Mouse (Mus musculus) midbrain, postnatal 0 days (tissue): ENCODE measurements around the gene Slc2a3. TPM values are rescaled to one million over a fixed set of nuclear protein-coding genes. Genes with fewer than 3 reads are reported as not detected.
"Not testable (repeated sequence)": the region's sequence is repeated elsewhere in the genome, so short reads cannot be mapped to it uniquely, and the experiment has no call there.

Experiments used
- ATAC-seq: fragments of 200-750 bp; cut with Nextera tagmentation; 2 replicates; pipeline ENCODE4 v1.8.0; 2017; ENCODE audit warnings: moderate number of reproducible peaks, mild to moderate bottlenecking, moderate TSS enrichment, moderate library complexity; ENCODE audit not compliant: low FRiP score
- DNase-seq: peaks from one replicate; pipeline ENCODE4 v3.0.0-alpha.2; 2015; ENCODE audit warnings: low spot score
- H3K27ac ChIP-seq: fragments of 300-500 bp; sonication (generic); 2 replicates; pipeline ENCODE4 v1.5.1; 2014; ENCODE audit warnings: low read depth, mild to moderate bottlenecking, low read length, mixed read lengths
- H3K27me3 ChIP-seq: fragments of 300-500 bp; sonication (generic); 2 replicates; pipeline ENCODE4 v1.6.1; 2014; ENCODE audit warnings: low read length, control low read depth, mixed read lengths; ENCODE audit not compliant: insufficient read depth
- H3K36me3 ChIP-seq: fragments of 300-500 bp; sonication (generic); 2 replicates; pipeline ENCODE4 v1.6.1; 2014; ENCODE audit warnings: low read length, control low read depth, mixed read lengths; ENCODE audit not compliant: insufficient read depth
- H3K4me1 ChIP-seq: fragments of 300-500 bp; sonication (generic); 2 replicates; pipeline ENCODE4 v1.6.1; 2014; ENCODE audit warnings: mild to moderate bottlenecking, control low read depth, antibody characterized with exemption, low read length, mixed read lengths; ENCODE audit not compliant: insufficient read depth
- H3K4me2 ChIP-seq: fragments of 300-500 bp; sonication (generic); 2 replicates; pipeline ENCODE4 v1.6.1; 2014; ENCODE audit warnings: low read depth, mild to moderate bottlenecking, low read length, mixed read lengths; ENCODE audit not compliant: poor library complexity, severe bottlenecking
- H3K4me3 ChIP-seq: fragments of 300-500 bp; sonication (generic); 2 replicates; pipeline ENCODE4 v1.5.1; 2014; ENCODE audit warnings: low read depth, mild to moderate bottlenecking, low read length, moderate library complexity
- H3K9ac ChIP-seq: fragments of 300-500 bp; sonication (generic); replicated peaks from 2 replicates; pipeline ENCODE4 v1.6.1; 2014; ENCODE audit warnings: mild to moderate bottlenecking, low read length, moderate library complexity, mixed read lengths; ENCODE audit not compliant: poor library complexity, severe bottlenecking
- H3K9me3 ChIP-seq: fragments of 300-500 bp; sonication (generic); 2 replicates; pipeline ENCODE4 v1.6.1; 2016; ENCODE audit warnings: low read length, control low read depth
- CTCF ChIP-seq: IDR thresholded peaks from 2 replicates; pipeline ENCODE4 v1.5.1; 2016; ENCODE audit warnings: antibody characterized with exemption, mild to moderate bottlenecking
- WGBS: fragments of 180-500 bp; shearing (Covaris S2); extraction: QIAGEN DNeasy Blood & Tissue Kit; methylation state at CpG from one replicate; pipeline ENCODE4 v1.1.7; 2014; 5-methylcytosine and 5-hydroxymethylcytosine counted together
- polyA plus RNA-seq: library from polyadenylated mRNA; unstranded; fragments of >200 nt; fragmentation: Nextera tagmentation; extraction: Ambion mirVana; gene quantifications from 2 replicates; pipeline ENCODE4 v1.2.1, GENCODE M21; 2015
- total RNA-seq: library from RNA; depleted of rRNA; stranded (reverse); fragments of >200 nt; gene quantifications from 2 replicates; pipeline ENCODE4 v1.2.3, GENCODE M21; 2014

Gene Slc2a3
- total and polyA plus RNA-seq, 2 experiments from 2014 or later, result 48.4 to 129 TPM

GRCm38 (mm10) chr6:122706337-122706840 is 95.1 kb downstream of the Slc2a3 start:
- Histone ChIP-seq H3K4me3 (no peak overlapping the region), H3K27me3 (no peaks in the 10 kb centered on the region), H3K4me2 (no peak overlapping the region), H3K27ac (no peak overlapping the region), H3K36me3 (no peaks in the 10 kb centered on the region), H3K9me3 (no peaks in the 10 kb centered on the region), H3K4me1 (no peaks in the 10 kb centered on the region), H3K9ac (no peak overlapping the region)
- ATAC-seq (no peak), DNase-seq (no peak)
- 72% methylated on average over 12 of the region's 12 CpGs for WGBS
- no peak for TF ChIP-seq CTCF

- WGBS, result 22% methylated on average over 1 of the region's 1 CpGs
- no peaks in the 10 kb centered on the region for H3K27me3 ChIP-seq
- H3K4me3 ChIP-seq, result no peak overlapping the region
- no peaks in the 10 kb centered on the region for H3K9me3 ChIP-seq
- no peak for TF ChIP-seq CTCF
- no peak for ATAC-seq
- DNase-seq, result no peak
- H3K36me3 ChIP-seq, result no peaks in the 10 kb centered on the region
- no peak overlapping the region for H3K27ac ChIP-seq
- H3K9ac ChIP-seq, result no peak overlapping the region
- H3K4me1 ChIP-seq, result no peaks in the 10 kb centered on the region
- no peak overlapping the region for H3K4me2 ChIP-seq
Measured at GRCm38 (mm10) chr6:122703706-122704105, 97.7 kb downstream of the Slc2a3 start.

GRCm38 (mm10) chr6:122703251-122703650 is 98.2 kb downstream of the Slc2a3 start:
- Histone ChIP-seq H3K4me3 (no peak overlapping the region), H3K27me3 (no peaks in the 10 kb centered on the region), H3K4me1 (no peaks in the 10 kb centered on the region), H3K4me2 (no peak overlapping the region), H3K9me3 (no peaks in the 10 kb centered on the region), H3K36me3 (no peaks in the 10 kb centered on the region), H3K27ac (no peak overlapping the region), H3K9ac (no peak overlapping the region)
- WGBS, result 14% methylated on average over 6 of the region's 6 CpGs
- TF ChIP-seq CTCF, result no peak
- DNase-seq (no peak), ATAC-seq (no peak)

- no peaks in the 10 kb centered on the region for H3K36me3 ChIP-seq
- H3K9ac ChIP-seq, result no peak overlapping the region; the same call in 1 of the 2 replicates
- no peaks in the 10 kb centered on the region for H3K9me3 ChIP-seq
- ATAC-seq (peak; percentile 52; the same call in 1 of the 2 replicates), DNase-seq (peak; percentile 75)
- TF ChIP-seq CTCF, result no peak
- H3K27ac ChIP-seq, result no peak overlapping the region
- no peaks in the 10 kb centered on the region for H3K27me3 ChIP-seq
- 10% methylated on average over 20 of the region's 20 CpGs for WGBS
- peak overlapping the region; percentile 40 for H3K4me2 ChIP-seq
- peak overlapping the region; percentile 3; the same call in 1 of the 2 replicates for H3K4me3 ChIP-seq
- no peaks in the 10 kb centered on the region for H3K4me1 ChIP-seq
Measured at GRCm38 (mm10) chr6:122702480-122703124, 98.8 kb downstream of the Slc2a3 start.

- no peaks in the 10 kb centered on the region for H3K9me3 ChIP-seq
- H3K36me3 ChIP-seq, result no peaks in the 10 kb centered on the region
- no peak overlapping the region for H3K4me2 ChIP-seq
- 82% methylated on average over 5 of the region's 5 CpGs for WGBS
- no peaks in the 10 kb centered on the region for H3K27me3 ChIP-seq
- no peak overlapping the region for H3K4me3 ChIP-seq
- no peak for DNase-seq
- no peak overlapping the region for H3K27ac ChIP-seq
- no peak for TF ChIP-seq CTCF
- no peaks in the 10 kb centered on the region for H3K4me1 ChIP-seq
- H3K9ac ChIP-seq, result no peak overlapping the region
- no peak for ATAC-seq
Measured at GRCm38 (mm10) chr6:122701816-122702215, 99.6 kb downstream of the Slc2a3 start.

GRCm38 (mm10) chr6:122699628-122700027 is 101.8 kb downstream of the Slc2a3 start:
- 86% methylated on average over 2 of the region's 2 CpGs for WGBS

More at GRCm38 (mm10) chr6:122699628-122700027, 101.8 kb downstream of the Slc2a3 start:
- H3K4me3 ChIP-seq, H3K27me3 ChIP-seq, H3K9ac ChIP-seq, H3K27ac ChIP-seq, H3K4me2 ChIP-seq, H3K36me3 ChIP-seq, ATAC-seq, H3K9me3 ChIP-seq, H3K4me1 ChIP-seq, DNase-seq: not testable (repeated sequence)
